Mouse (Mus musculus): Measurements from ENCODE around the gene Nmnat3.

GRCm38 (mm10) chr9:98420666-98421065 lies 133.4 kb downstream of the Nmnat3 start:
- no peak for TF ChIP-seq EP300 (IDR thresholded peaks at IDR 0.05; ENCODE audit: low read depth)
- TF ChIP-seq CTCF (IDR thresholded peaks at IDR 0.05; ENCODE audit: low read depth), result no peak

All from liver, postnatal 0 days (tissue).